Mouse (Mus musculus) heart, adult 2 months (tissue): ENCODE data around the gene Slc7a1.

Source experiments
- CTCF ChIP-seq: fragments of 200-600 bp; IDR thresholded peaks from 2 replicates; pipeline ENCODE4 v1.8.1; 2022; ENCODE audit warnings: antibody characterized with exemption, mild to moderate bottlenecking, moderate library complexity
- POLR2A ChIP-seq: fragments of 200-500 bp; IDR thresholded peaks from 2 replicates; pipeline ENCODE4 v1.6.1; 2011; ENCODE audit warnings: mild to moderate bottlenecking, low read depth, low read length, control low read depth; ENCODE audit not compliant: insufficient read depth

DNA sequence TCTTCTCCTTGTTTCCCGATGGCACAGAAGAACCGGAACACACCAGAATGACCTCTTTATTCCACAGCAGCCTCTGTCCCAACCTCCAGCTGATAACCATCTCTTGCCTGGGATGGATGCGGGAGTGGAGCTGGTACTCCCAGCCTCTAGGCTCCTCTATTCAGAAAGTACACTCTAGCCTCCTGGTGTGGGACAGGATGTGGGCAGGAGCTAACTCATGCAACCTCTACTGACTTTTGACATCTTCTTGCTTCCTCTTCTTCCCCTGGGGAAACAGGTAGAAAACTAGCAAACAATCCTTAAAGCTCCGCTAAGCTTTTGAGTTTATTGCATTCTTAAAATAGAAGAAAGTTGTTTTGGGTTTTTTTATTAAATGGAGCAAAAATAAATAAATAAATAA lies 29.1 kb upstream of the Slc7a1 start:
- TF ChIP-seq CTCF (no peak), POLR2A (no peak)
